Mouse (Mus musculus): ENCODE results near the gene Lax1.
"Not testable (repeated sequence)": the region's sequence is repeated elsewhere in the genome, so short reads cannot be mapped to it uniquely, and the experiment has no call there.

DNA sequence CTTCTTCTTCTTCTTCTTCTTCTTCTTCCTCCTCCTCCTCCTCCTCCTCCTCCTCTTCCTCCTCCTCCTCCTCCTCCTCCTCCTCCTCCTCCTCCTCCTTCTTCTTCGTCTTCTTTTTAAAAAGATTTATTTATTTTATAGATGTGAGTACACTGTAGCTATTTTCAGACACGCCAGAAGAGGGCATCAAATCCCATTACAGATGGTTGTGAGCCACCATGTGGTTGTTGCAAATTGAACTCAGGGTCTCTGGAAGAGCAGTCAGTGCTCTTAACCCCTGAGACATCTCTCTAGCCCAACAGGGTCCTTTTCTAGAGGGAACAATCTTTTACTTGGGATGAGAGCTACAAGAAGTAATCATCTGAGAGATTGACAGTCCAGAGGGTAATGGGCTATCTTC, 11.9 kb upstream of the Lax1 start:
- TF ChIP-seq CTCF (IDR thresholded peaks at IDR 0.05; ENCODE audit: borderline replicate concordance, insufficient read depth, low read depth, low read length) = peak; percentile 29; the same call in 1 of the 2 replicates
- not testable (repeated sequence) for TF ChIP-seq POLR2A (IDR thresholded peaks at IDR 0.05; ENCODE audit: borderline replicate concordance, insufficient read depth, low read length)

All from cerebellum, adult 2 months (tissue).